Mouse (Mus musculus): Measurements from ENCODE around the gene Cnnm4. TPM values are rescaled to one million over a fixed set of nuclear protein-coding genes. Genes with fewer than 3 reads are reported as not detected.

Gene Cnnm4
- total and polyA plus RNA-seq, 3 experiments: 3.0 to 4.6 (median 3.5) TPM

- H3K36me3 ChIP-seq (replicated peaks in 1 of 2; ENCODE audit: control insufficient read depth in 1 of 2, insufficient read depth in 1 of 2, low read length in 1 of 2): peaks cover 59 to 96% of the 10 kb centered on the region in 2 experiments
- in situ Hi-C loops (cut with MboI; ENCODE audit: low pct_ligation_motif_present, low pct_unique_long_range_greater_than_20kb, low sequenced_read_pairs) (no loop called here), dilution Hi-C loops (cut with MboI; ENCODE audit: extremely low pct_ligation_motif_present, extremely low pct_unique_long_range_greater_than_20kb, low sequenced_read_pairs) (no loop called here)
- H3K4me3 ChIP-seq (replicated peaks in 1 of 3; ENCODE audit: low read depth in 2 of 3, low read length in 2 of 3, poor library complexity in 1 of 3): no peak overlapping the region
- H3K9me3 ChIP-seq (replicated peaks; ENCODE audit: low read length): no peaks in the 10 kb centered on the region
- H3K9ac ChIP-seq (ENCODE audit: insufficient read depth, low read depth): no peak overlapping the region
- H3K27me3 ChIP-seq (replicated peaks): no peaks in the 10 kb centered on the region
- TF ChIP-seq GABPA (IDR thresholded peaks at IDR 0.05; ENCODE audit: insufficient replicate concordance, low read depth, low read length) (no peak), CTCF (conservative IDR thresholded peaks at IDR 0.05 in 1 of 2, IDR thresholded peaks at IDR 0.05 in 1 of 2; ENCODE audit: low read depth in 2 of 2, low read length in 2 of 2) (no peak), IRF4 (IDR thresholded peaks at IDR 0.05; ENCODE audit: low read depth, low read length) (no peak), EP300 (IDR thresholded peaks at IDR 0.05; ENCODE audit: low read length) (no peak), POLR2A (IDR thresholded peaks at IDR 0.05; ENCODE audit: low read depth, low read length) (no peak), RCOR1 (conservative IDR thresholded peaks at IDR 0.05; ENCODE audit: low read depth, low read length) (no peak), E2F4 (IDR thresholded peaks at IDR 0.05; ENCODE audit: insufficient replicate concordance, low read depth, low read length) (no peak), KAT2A (IDR thresholded peaks at IDR 0.05; ENCODE audit: insufficient replicate concordance, low read length) (no peak), ZMIZ1 (IDR thresholded peaks at IDR 0.05; ENCODE audit: low read depth, low read length) (no peak), ZNF384 (IDR thresholded peaks at IDR 0.05; ENCODE audit: low read depth, low read length) (no peak), MAZ (IDR thresholded peaks at IDR 0.05; ENCODE audit: low read depth, low read length) (no peak), POLR2AphosphoS2 (IDR thresholded peaks at IDR 0.05; ENCODE audit: low read depth, low read length) (no peak), SIN3A (IDR thresholded peaks at IDR 0.05; ENCODE audit: low read length) (no peak), MAFK (IDR thresholded peaks at IDR 0.05; ENCODE audit: insufficient replicate concordance, low read length) (no peak), JUND (conservative IDR thresholded peaks at IDR 0.05; ENCODE audit: low read depth, low read length) (no peak), RAD21 (IDR thresholded peaks at IDR 0.05; ENCODE audit: low read depth, low read length) (no peak)
- DNase-seq (ENCODE audit: extremely low read depth): no peak
- no peaks in the 10 kb centered on the region for H3K79me2 ChIP-seq (replicated peaks; ENCODE audit: control insufficient read depth, extremely low read depth, insufficient read depth, poor library complexity, severe bottlenecking)
- H3K4me1 ChIP-seq (ENCODE audit: control insufficient read depth in 1 of 2, insufficient read depth in 2 of 2): no peaks in the 10 kb centered on the region
- H3K4me2 ChIP-seq (ENCODE audit: insufficient read depth, low read depth, poor library complexity, severe bottlenecking): no peak overlapping the region
- no peak overlapping the region for H3K27ac ChIP-seq (ENCODE audit: insufficient read depth, low read depth)
Measured at GRCm38 (mm10) chr1:36429511-36429910, 41.9 kb upstream of the Cnnm4 start.

DNA sequence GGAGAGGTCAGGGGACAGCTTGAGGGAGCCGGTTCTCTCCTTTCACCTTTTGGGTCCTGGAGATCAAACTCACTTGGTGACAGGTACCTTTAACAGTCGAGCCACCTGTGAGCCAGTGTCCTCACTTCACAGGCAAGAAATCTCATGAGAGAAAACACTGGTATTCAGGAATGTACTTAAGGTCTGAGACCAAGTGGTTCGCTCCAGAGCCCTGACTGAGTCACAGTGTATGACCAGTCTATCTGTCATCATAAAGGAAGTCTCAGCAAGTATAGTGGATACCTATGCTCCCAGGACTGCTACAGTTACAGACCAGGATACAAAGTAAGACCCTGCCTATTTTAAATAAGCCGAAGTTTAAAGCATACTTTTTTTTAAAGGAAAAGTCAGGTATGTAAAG is 38.4 kb upstream of the Cnnm4 start:
- no peaks in the 10 kb centered on the region for H3K9me3 ChIP-seq (replicated peaks; ENCODE audit: low read length)
- dilution Hi-C loops (cut with MboI; ENCODE audit: extremely low pct_ligation_motif_present, extremely low pct_unique_long_range_greater_than_20kb, low sequenced_read_pairs): no loop called here
- no peak for TF ChIP-seq POLR2A (IDR thresholded peaks at IDR 0.05; ENCODE audit: low read depth, low read length)
- no peak overlapping the region for H3K9ac ChIP-seq (ENCODE audit: insufficient read depth, low read depth)
- no peaks in the 10 kb centered on the region for H3K4me1 ChIP-seq (ENCODE audit: control insufficient read depth in 1 of 2, insufficient read depth in 2 of 2)
- H3K36me3 ChIP-seq (replicated peaks in 1 of 2; ENCODE audit: control insufficient read depth in 1 of 2, insufficient read depth in 1 of 2, low read length in 1 of 2): peaks cover 64 to 96% of the 10 kb centered on the region in 2 experiments
- in situ Hi-C loops (cut with MboI; ENCODE audit: low pct_ligation_motif_present, low pct_unique_long_range_greater_than_20kb, low sequenced_read_pairs): no loop called here
- no peaks in the 10 kb centered on the region for H3K79me2 ChIP-seq (replicated peaks; ENCODE audit: control insufficient read depth, extremely low read depth, insufficient read depth, poor library complexity, severe bottlenecking)
- no peak for DNase-seq (ENCODE audit: extremely low read depth)
- no peak overlapping the region for H3K4me2 ChIP-seq (ENCODE audit: insufficient read depth, low read depth, poor library complexity, severe bottlenecking)
- no peak overlapping the region for H3K27ac ChIP-seq (ENCODE audit: insufficient read depth, low read depth)
- no peaks in the 10 kb centered on the region for H3K27me3 ChIP-seq (replicated peaks)
- H3K4me3 ChIP-seq (replicated peaks in 1 of 3; ENCODE audit: low read depth in 2 of 3, low read length in 2 of 3, poor library complexity in 1 of 3): no peak overlapping the region
